Mouse (Mus musculus) effector memory CD4-positive, alpha-beta T cell, adult 7 months (primary cell): Measurements from ENCODE around the gene Nop10. TPM values are rescaled to one million over a fixed set of nuclear protein-coding genes. Genes with fewer than 3 reads are reported as not detected.

ENCODE experiments used
- polyA plus RNA-seq: library from polyadenylated mRNA; unstranded; fragments of 100-300 nt; shearing (Covaris generic); gene quantifications from one replicate; pipeline ENCODE4 v1.2.1, GENCODE M21; 2017

The Nop10 gene
- 129 TPM for polyA plus RNA-seq

GRCm38 (mm10) chr2:112261748-112262653, at the start of gene Nop10:
TSS of gene Nop10 (plus strand) at chr2:112261926.

GRCm38 (mm10) chr2:112239212-112239934, 22.4 kb upstream of the Nop10 start, which contains the start of gene Lpcat4:
TSS of gene Lpcat4 (plus strand) at chr2:112239468.

GRCm38 (mm10) chr2:112259241-112259962, 2.3 kb upstream of the Nop10 start, which contains the start of gene Nutm1:
TSS of gene Nutm1 (minus strand) at chr2:112259291.

GRCm38 (mm10) chr2:112265448-112266241, 3.9 kb downstream of the Nop10 start, which contains the start of gene Slc12a6:
TSS of gene Slc12a6 (plus strand) at chr2:112265825.

GRCm38 (mm10) chr2:112266242-112266592, 4.5 kb downstream of the Nop10 start, which contains the start of gene Gm21985:
TSS of gene Gm21985 (plus strand) at chr2:112266314.

Other genes with a start within 250 kb of the Nop10 start
- gene Olfr1310, start 249.2 kb upstream of the Nop10 start, polyA plus RNA-seq, result not detected
- not detected for gene Olfr1311, start 237.5 kb upstream of the Nop10 start, polyA plus RNA-seq
- gene Olfr1312, start 211.7 kb upstream of the Nop10 start, polyA plus RNA-seq, result 0.23 TPM
- gene Olfr1313, start 184.1 kb upstream of the Nop10 start, polyA plus RNA-seq, result not detected
- gene Olfr1314, start 165.1 kb upstream of the Nop10 start, polyA plus RNA-seq, result not detected
- gene Olfr1315-ps1, start 146.5 kb upstream of the Nop10 start, polyA plus RNA-seq, result not detected
- gene Olfr1316, start 126.9 kb upstream of the Nop10 start, polyA plus RNA-seq, result not detected
- not detected for gene Olfr1317, start 121.6 kb upstream of the Nop10 start, polyA plus RNA-seq
- gene Olfr1318, start 107.7 kb upstream of the Nop10 start, polyA plus RNA-seq, result not detected
- 112 TPM for gene Lpcat4, start 22.5 kb upstream of the Nop10 start, polyA plus RNA-seq
- 0.50 TPM for gene Nutm1, start 2.6 kb upstream of the Nop10 start, polyA plus RNA-seq
- gene Slc12a6, start 3.9 kb downstream of the Nop10 start, polyA plus RNA-seq, result 37.6 TPM
- gene Gm21985, start 4.4 kb downstream of the Nop10 start, polyA plus RNA-seq, result not detected
- gene Emc4, start 106.1 kb downstream of the Nop10 start, polyA plus RNA-seq, result 59.0 TPM
- 17.6 TPM for gene Katnbl1, start 117.3 kb downstream of the Nop10 start, polyA plus RNA-seq
- 17.6 TPM for gene Emc7, start 193.1 kb downstream of the Nop10 start, polyA plus RNA-seq
- not detected for gene Chrm5, start 218.8 kb downstream of the Nop10 start, polyA plus RNA-seq
- 42.7 TPM for gene Aven, start 231.0 kb downstream of the Nop10 start, polyA plus RNA-seq